Mouse (Mus musculus) stomach, postnatal 0 days (tissue): ENCODE measurements around the gene Mpp6.

ENCODE experiments used
- CTCF ChIP-seq: IDR thresholded peaks from 2 replicates; pipeline ENCODE4 v1.5.1; 2016; ENCODE audit warnings: antibody characterized with exemption, low read depth, mild to moderate bottlenecking, moderate library complexity
- EP300 ChIP-seq: optimal IDR thresholded peaks from 2 replicates; pipeline ENCODE3; 2016; ENCODE audit warnings: antibody characterized with exemption

DNA sequence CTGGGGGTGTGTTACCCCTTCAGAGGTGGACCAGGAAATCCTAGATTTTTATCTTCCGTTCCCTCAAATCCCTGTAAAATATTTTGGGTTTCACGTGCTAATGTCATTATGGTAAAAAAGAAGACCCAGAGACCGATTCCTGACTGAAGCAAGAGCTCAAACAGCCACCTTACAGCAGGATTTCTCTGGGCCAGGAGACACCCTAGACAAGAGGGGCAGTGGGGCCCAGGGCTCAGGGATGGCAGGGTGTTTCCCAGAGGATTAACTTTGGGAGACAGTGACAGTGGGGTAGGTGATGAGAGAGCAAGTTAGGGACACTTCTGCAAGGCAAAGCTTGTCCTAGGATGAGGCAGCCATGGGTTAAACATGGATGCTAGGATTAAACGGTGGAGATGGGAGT lies 113.6 kb downstream of the Mpp6 start:
- TF ChIP-seq CTCF (no peak), EP300 (no peak)
